Mouse (Mus musculus) hindbrain, embryonic 10.5 days (tissue): ENCODE data around the gene Ndfip2. TPM values are rescaled to one million over a fixed set of nuclear protein-coding genes. Genes with fewer than 3 reads are reported as not detected.

Source experiments
- DNase-seq: peaks from one replicate; pipeline ENCODE4 v3.0.0-alpha.2; 2017; ENCODE audit warnings: low spot score
- H3K27ac ChIP-seq: fragments of 300-500 bp; sonication (generic); 2 replicates; pipeline ENCODE4 v1.5.1; 2016; ENCODE audit warnings: mild to moderate bottlenecking, moderate library complexity
- H3K27me3 ChIP-seq: fragments of 300-500 bp; sonication (generic); 2 replicates; pipeline ENCODE4 v1.6.1; 2016; ENCODE audit warnings: mild to moderate bottlenecking; ENCODE audit not compliant: poor library complexity, insufficient read depth, severe bottlenecking
- H3K36me3 ChIP-seq: fragments of 300-500 bp; sonication (generic); 2 replicates; pipeline ENCODE4 v1.6.1; 2016; ENCODE audit warnings: mild to moderate bottlenecking, moderate library complexity
- H3K4me1 ChIP-seq: fragments of 300-500 bp; sonication (generic); replicated peaks from 2 replicates; pipeline ENCODE4 v1.6.1; 2016; ENCODE audit warnings: mild to moderate bottlenecking
- H3K4me3 ChIP-seq: fragments of 300-500 bp; sonication (generic); 2 replicates; pipeline ENCODE4 v1.5.1; 2016; ENCODE audit warnings: mild to moderate bottlenecking, moderate library complexity
- H3K9me3 ChIP-seq: fragments of 300-500 bp; sonication (generic); 2 replicates; pipeline ENCODE4 v1.6.1; 2016; ENCODE audit warnings: mild to moderate bottlenecking, moderate library complexity
- WGBS: fragments of 180-500 bp; shearing (Covaris S2); methylation state at CpG from one replicate; pipeline ENCODE4 v1.1.7; 2016; 5-methylcytosine and 5-hydroxymethylcytosine counted together
- polyA plus RNA-seq: library from polyadenylated mRNA; unstranded; fragments of >200 nt; fragmentation: Nextera tagmentation; extraction: Ambion mirVana; gene quantifications from 2 replicates; pipeline ENCODE4 v1.2.1, GENCODE M21; 2016

Gene Ndfip2
- polyA plus RNA-seq, 1 experiment from 2014 or later = 58.9 TPM

GRCm38 (mm10) chr14:105328397-105329302 lies 70.3 kb downstream of the Ndfip2 start:
- H3K36me3 ChIP-seq = no peaks in the 10 kb centered on the region
- H3K9me3 ChIP-seq = no peaks in the 10 kb centered on the region
- peak overlapping the region; percentile 28; the same call in 1 of the 2 replicates for H3K4me3 ChIP-seq
- H3K27ac ChIP-seq = peak overlapping the region; percentile 79
- peaks cover 11% of the 10 kb centered on the region for H3K4me1 ChIP-seq
- no peaks in the 10 kb centered on the region for H3K27me3 ChIP-seq
- 41% methylated on average over 13 of the region's 13 CpGs for WGBS
- peak; percentile 33 for DNase-seq

GRCm38 (mm10) chr14:105333475-105334094 lies 75.2 kb downstream of the Ndfip2 start:
- DNase-seq = peak; percentile 9
- Histone ChIP-seq H3K27me3 (no peaks in the 10 kb centered on the region), H3K4me1 (peaks cover 5% of the 10 kb centered on the region), H3K9me3 (no peaks in the 10 kb centered on the region), H3K36me3 (no peaks in the 10 kb centered on the region), H3K27ac (0 out of 2 replicates have a peak overlapping the region, but pooled peaks have one; percentile 6), H3K4me3 (peak overlapping the region; percentile 12; the same call in 1 of the 2 replicates)
- 57% methylated on average over 16 of the region's 16 CpGs for WGBS

- Histone ChIP-seq H3K4me1 (no peaks in the 10 kb centered on the region), H3K36me3 (no peaks in the 10 kb centered on the region), H3K27me3 (no peaks in the 10 kb centered on the region), H3K9me3 (no peaks in the 10 kb centered on the region), H3K27ac (no peak overlapping the region), H3K4me3 (no peak overlapping the region)
- DNase-seq = no peak
- WGBS = 84% methylated on average over 8 of the region's 8 CpGs
Observed at GRCm38 (mm10) chr14:105341765-105342164, 83.4 kb downstream of the Ndfip2 start.

GRCm38 (mm10) chr14:105354121-105354520 lies 95.7 kb downstream of the Ndfip2 start:
- Histone ChIP-seq H3K27ac (no peak overlapping the region), H3K4me1 (no peaks in the 10 kb centered on the region), H3K36me3 (no peaks in the 10 kb centered on the region), H3K27me3 (no peaks in the 10 kb centered on the region), H3K9me3 (no peaks in the 10 kb centered on the region), H3K4me3 (no peak overlapping the region)
- 80% methylated on average over 11 of the region's 11 CpGs for WGBS
- DNase-seq = no peak

Other genes with a start within 250 kb of the Ndfip2 start
- 24.9 and 31.7 TPM in 2 replicates for gene Rbm26, start 81.2 kb upstream of the Ndfip2 start, polyA plus RNA-seq